Mouse (Mus musculus) megakaryocyte, embryonic 14.5 days (primary cell): ENCODE data around the gene Irs3. TPM values are rescaled to one million over a fixed set of nuclear protein-coding genes. Genes with fewer than 3 reads are reported as not detected.

ENCODE experiments used
- H3K27me3 ChIP-seq: replicated peaks from 2 replicates; pipeline ENCODE3; 2012; ENCODE audit warnings: inconsistent platforms
- H3K36me3 ChIP-seq: replicated peaks from 2 replicates; pipeline ENCODE3; 2012; ENCODE audit warnings: low read length, inconsistent platforms, mixed read lengths
- H3K4me1 ChIP-seq: 2 replicates; pipeline ENCODE4 v1.6.1; 2012; ENCODE audit warnings: inconsistent platforms
- H3K4me3 ChIP-seq: replicated peaks from 2 replicates; pipeline ENCODE3; 2012; ENCODE audit warnings: moderate library complexity, mild to moderate bottlenecking, inconsistent platforms
- H3K9me3 ChIP-seq: 2 replicates; pipeline ENCODE4 v1.6.1; 2012; ENCODE audit warnings: inconsistent platforms
- FLI1 ChIP-seq: IDR thresholded peaks from 2 replicates; pipeline ENCODE4 v1.6.1; 2012; ENCODE audit warnings: low read length, inconsistent platforms, mixed read lengths
- GATA1 ChIP-seq: IDR thresholded peaks from 3 replicates; pipeline ENCODE4 v1.6.1; 2012; ENCODE audit warnings: mixed read lengths, low read length, inconsistent platforms, borderline replicate concordance
- polyA plus RNA-seq: library from polyadenylated mRNA; stranded (reverse); fragments of >175 nt; gene quantifications from 2 replicates; pipeline ENCODE4 v1.2.3, GENCODE M21; 2012; ENCODE audit warnings: low replicate concordance; ENCODE audit not compliant: insufficient read depth

Gene Irs3
- polyA plus RNA-seq, 1 experiment: not detected

- Histone ChIP-seq H3K4me3 (no peak overlapping the region), H3K36me3 (peaks cover 47% of the 10 kb centered on the region), H3K27me3 (peaks cover 8% of the 10 kb centered on the region), H3K9me3 (no peaks in the 10 kb centered on the region), H3K4me1 (peaks cover 61% of the 10 kb centered on the region)
- no peak for TF ChIP-seq FLI1
- no peak for TF ChIP-seq GATA1
Measured at GRCm38 (mm10) chr5:137644484-137644883, 1.0 kb downstream of the Irs3 start.

GRCm38 (mm10) chr5:137642886-137643285, 2.6 kb downstream of the Irs3 start:
- Histone ChIP-seq H3K36me3 (peaks cover 60% of the 10 kb centered on the region), H3K4me1 (peaks cover 58% of the 10 kb centered on the region), H3K9me3 (no peaks in the 10 kb centered on the region), H3K27me3 (peaks cover 8% of the 10 kb centered on the region), H3K4me3 (no peak overlapping the region)
- TF ChIP-seq GATA1 (no peak), FLI1 (no peak)

- no peak within 1 kb of the TSS for H3K4me3 ChIP-seq
- peaks cover 8% of the 10 kb centered on the region for H3K27me3 ChIP-seq
- peaks cover 79% of the 10 kb centered on the region for H3K36me3 ChIP-seq
- no peaks in the 10 kb centered on the region for H3K9me3 ChIP-seq
- peaks cover 59% of the 10 kb centered on the region for H3K4me1 ChIP-seq
- TF ChIP-seq GATA1 (no peak), FLI1 (no peak)
Measured at GRCm38 (mm10) chr5:137641054-137641453, 4.5 kb downstream of the Irs3 start, which contains the start of gene Sap25. Gene Sap25, plus strand, starts transcription at chr5:137641334.

- peaks cover 1% of the 10 kb centered on the region for H3K27me3 ChIP-seq
- H3K36me3 ChIP-seq: peaks cover 92% of the 10 kb centered on the region
- TF ChIP-seq GATA1: no peak
- TF ChIP-seq FLI1: no peak
- peak overlapping the region; percentile 4 for H3K4me3 ChIP-seq
- no peaks in the 10 kb centered on the region for H3K9me3 ChIP-seq
- peaks cover 55% of the 10 kb centered on the region for H3K4me1 ChIP-seq
Measured at GRCm38 (mm10) chr5:137639472-137639871, 6.0 kb downstream of the Irs3 start.

- no peak for TF ChIP-seq FLI1
- Histone ChIP-seq H3K4me1 (peaks cover 71% of the 10 kb centered on the region), H3K9me3 (no peaks in the 10 kb centered on the region), H3K27me3 (no peaks in the 10 kb centered on the region), H3K36me3 (peaks cover 62% of the 10 kb centered on the region), H3K4me3 (no peak overlapping the region)
Measured at GRCm38 (mm10) chr5:137633397-137634084, 12.0 kb downstream of the Irs3 start.

- H3K9me3 ChIP-seq: no peaks in the 10 kb centered on the region
- TF ChIP-seq GATA1 (no peak), FLI1 (no peak; the same call in 1 of the 2 replicates)
- no peaks in the 10 kb centered on the region for H3K27me3 ChIP-seq
- peak overlapping the region; percentile 100 for H3K4me3 ChIP-seq
- H3K4me1 ChIP-seq: peaks cover 71% of the 10 kb centered on the region
- peaks cover 42% of the 10 kb centered on the region for H3K36me3 ChIP-seq
Measured at GRCm38 (mm10) chr5:137631591-137631990, 13.9 kb downstream of the Irs3 start.

- TF ChIP-seq FLI1 (0 out of 2 replicates have a peak, but pooled peaks have one; percentile 39), GATA1 (no peak)
- Histone ChIP-seq H3K36me3 (peaks cover 38% of the 10 kb centered on the region), H3K4me1 (peaks cover 69% of the 10 kb centered on the region)
Measured at GRCm38 (mm10) chr5:137631171-137631570, 14.3 kb downstream of the Irs3 start.

GRCm38 (mm10) chr5:137630602-137631001, 14.9 kb downstream of the Irs3 start:
- H3K36me3 ChIP-seq: peaks cover 32% of the 10 kb centered on the region
- TF ChIP-seq FLI1: no peak
- no peak for TF ChIP-seq GATA1
- no peaks in the 10 kb centered on the region for H3K9me3 ChIP-seq
- peak overlapping the region; percentile 100 for H3K4me3 ChIP-seq
- peaks cover 69% of the 10 kb centered on the region for H3K4me1 ChIP-seq
- no peaks in the 10 kb centered on the region for H3K27me3 ChIP-seq

More at GRCm38 (mm10) chr5:137631171-137631570, 14.3 kb downstream of the Irs3 start:
- H3K4me3 ChIP-seq: peak overlapping the region; percentile 100
- no peaks in the 10 kb centered on the region for H3K9me3 ChIP-seq
- no peaks in the 10 kb centered on the region for H3K27me3 ChIP-seq

- peaks cover 26% of the 10 kb centered on the region for H3K36me3 ChIP-seq
- H3K9me3 ChIP-seq: no peaks in the 10 kb centered on the region
- TF ChIP-seq GATA1 (no peak), FLI1 (no peak)
- peaks cover 64% of the 10 kb centered on the region for H3K4me1 ChIP-seq
- no peaks in the 10 kb centered on the region for H3K27me3 ChIP-seq
- peak overlapping the region; percentile 100 for H3K4me3 ChIP-seq
Measured at GRCm38 (mm10) chr5:137629906-137630545, 15.5 kb downstream of the Irs3 start.

GRCm38 (mm10) chr5:137629306-137629721, 16.2 kb downstream of the Irs3 start:
- Histone ChIP-seq H3K9me3 (no peaks in the 10 kb centered on the region), H3K4me3 (peak overlapping the region; percentile 100), H3K27me3 (no peaks in the 10 kb centered on the region), H3K36me3 (peaks cover 21% of the 10 kb centered on the region), H3K4me1 (peaks cover 69% of the 10 kb centered on the region)
- TF ChIP-seq FLI1: no peak
- TF ChIP-seq GATA1: no peak
